Mouse (Mus musculus): ENCODE measurements around the gene Hist1h4h. TPM values are rescaled to one million over a fixed set of nuclear protein-coding genes. Genes with fewer than 3 reads are reported as not detected.
"Not testable (repeated sequence)": the region's sequence is repeated elsewhere in the genome, so short reads cannot be mapped to it uniquely, and the experiment has no call there.

Hist1h4h gene
- total RNA-seq, 4 experiments from 2014 or later: 231 to 254 (median 246) TPM

DNA sequence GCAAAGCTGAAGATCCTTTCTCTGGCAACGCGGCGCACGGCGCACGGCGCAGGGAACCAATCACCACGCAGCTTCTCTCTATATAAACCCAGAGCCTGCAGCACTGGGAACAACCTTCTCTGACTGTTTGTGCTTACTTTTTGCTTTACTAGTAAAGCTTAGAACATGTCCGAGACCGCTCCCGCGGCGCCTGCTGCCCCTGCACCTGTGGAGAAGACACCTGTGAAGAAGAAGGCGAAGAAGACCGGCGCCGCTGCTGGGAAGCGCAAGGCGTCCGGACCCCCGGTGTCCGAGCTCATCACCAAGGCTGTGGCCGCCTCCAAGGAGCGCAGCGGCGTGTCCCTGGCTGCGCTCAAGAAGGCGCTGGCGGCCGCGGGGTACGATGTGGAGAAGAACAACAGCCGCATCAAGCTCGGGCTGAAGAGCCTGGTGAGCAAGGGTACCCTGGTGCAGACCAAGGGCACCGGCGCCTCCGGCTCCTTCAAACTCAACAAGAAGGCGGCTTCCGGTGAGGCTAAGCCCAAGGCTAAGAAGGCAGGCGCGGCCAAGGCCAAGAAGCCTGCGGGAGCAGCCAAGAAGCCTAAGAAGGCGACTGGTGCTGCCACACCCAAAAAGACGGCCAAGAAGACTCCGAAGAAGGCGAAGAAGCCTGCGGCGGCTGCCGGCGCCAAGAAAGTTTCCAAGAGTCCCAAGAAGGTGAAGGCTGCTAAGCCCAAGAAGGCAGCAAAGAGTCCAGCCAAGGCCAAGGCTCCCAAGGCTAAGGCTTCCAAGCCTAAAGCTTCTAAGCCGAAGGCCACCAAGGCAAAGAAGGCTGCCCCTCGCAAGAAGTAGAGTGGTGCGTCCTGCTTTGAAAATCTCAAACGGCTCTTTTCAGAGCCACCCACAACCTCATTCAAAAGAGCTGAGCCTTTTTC, 24.3 kb downstream of the Hist1h4h start:
- peak; percentile 75 for DNase-seq (ENCODE audit: low spot score)

DNA sequence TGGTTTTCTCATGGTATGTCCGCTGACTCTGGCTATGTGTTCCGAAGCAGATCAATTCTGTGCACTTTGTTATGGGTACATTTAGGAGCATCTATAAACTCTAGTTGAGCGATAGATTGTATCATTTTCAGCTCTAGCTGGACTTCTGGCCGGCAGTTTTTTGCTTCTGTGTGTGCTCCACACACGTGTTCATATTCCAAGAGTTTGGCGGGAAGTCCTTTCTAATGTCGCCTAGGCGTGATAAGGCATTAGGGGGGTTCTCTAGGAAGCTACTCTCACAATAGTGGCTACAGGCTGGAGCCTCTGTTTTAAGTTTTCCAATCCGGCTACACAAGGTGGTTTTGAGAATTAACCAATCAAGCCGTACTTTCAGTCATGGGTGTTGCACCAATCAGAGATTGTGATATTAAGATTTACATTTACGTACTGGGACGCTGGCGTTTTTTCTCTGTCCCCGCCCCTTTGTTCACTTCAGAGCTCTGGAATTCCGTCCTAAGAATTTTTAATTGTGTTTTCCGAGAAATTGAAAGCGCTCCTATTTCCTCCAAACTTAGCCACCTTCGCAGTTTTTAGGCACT, 25.1 kb downstream of the Hist1h4h start:
- peak; percentile 89 for DNase-seq (ENCODE audit: low spot score)

- no peak for DNase-seq (ENCODE audit: low spot score)
Observed at GRCm38 (mm10) chr13:23556906-23557305, 26.1 kb downstream of the Hist1h4h start.

GRCm38 (mm10) chr13:23560699-23561098, 29.8 kb downstream of the Hist1h4h start:
- DNase-seq (ENCODE audit: low spot score): not testable (repeated sequence)

- not testable (repeated sequence) for DNase-seq (ENCODE audit: low spot score)
Observed at GRCm38 (mm10) chr13:23561531-23561882, 30.7 kb downstream of the Hist1h4h start.

GRCm38 (mm10) chr13:23561883-23562659, 31.2 kb downstream of the Hist1h4h start, which contains the start of gene Hist1h3e:
Gene Hist1h3e, minus strand, starts transcription at chr13:23562369.
- peak; percentile 95 for DNase-seq (ENCODE audit: low spot score)

- DNase-seq (ENCODE audit: low spot score): no peak
Observed at GRCm38 (mm10) chr13:23562699-23563462, 32.0 kb downstream of the Hist1h4h start.

GRCm38 (mm10) chr13:23564482-23564881, 33.6 kb downstream of the Hist1h4h start:
- DNase-seq (ENCODE audit: low spot score): no peak

GRCm38 (mm10) chr13:23570261-23571021, 39.6 kb downstream of the Hist1h4h start:
- DNase-seq (ENCODE audit: low spot score): not testable (repeated sequence)

- peak; percentile 93 for DNase-seq (ENCODE audit: low spot score)
Observed at GRCm38 (mm10) chr13:23571022-23571503, 40.2 kb downstream of the Hist1h4h start, which contains the start of the genes Hist1h2ae and Hist1h2bg. Gene Hist1h2ae, minus strand, starts transcription at chr13:23571220. Gene Hist1h2bg, plus strand, starts transcription at chr13:23571396.

DNA sequence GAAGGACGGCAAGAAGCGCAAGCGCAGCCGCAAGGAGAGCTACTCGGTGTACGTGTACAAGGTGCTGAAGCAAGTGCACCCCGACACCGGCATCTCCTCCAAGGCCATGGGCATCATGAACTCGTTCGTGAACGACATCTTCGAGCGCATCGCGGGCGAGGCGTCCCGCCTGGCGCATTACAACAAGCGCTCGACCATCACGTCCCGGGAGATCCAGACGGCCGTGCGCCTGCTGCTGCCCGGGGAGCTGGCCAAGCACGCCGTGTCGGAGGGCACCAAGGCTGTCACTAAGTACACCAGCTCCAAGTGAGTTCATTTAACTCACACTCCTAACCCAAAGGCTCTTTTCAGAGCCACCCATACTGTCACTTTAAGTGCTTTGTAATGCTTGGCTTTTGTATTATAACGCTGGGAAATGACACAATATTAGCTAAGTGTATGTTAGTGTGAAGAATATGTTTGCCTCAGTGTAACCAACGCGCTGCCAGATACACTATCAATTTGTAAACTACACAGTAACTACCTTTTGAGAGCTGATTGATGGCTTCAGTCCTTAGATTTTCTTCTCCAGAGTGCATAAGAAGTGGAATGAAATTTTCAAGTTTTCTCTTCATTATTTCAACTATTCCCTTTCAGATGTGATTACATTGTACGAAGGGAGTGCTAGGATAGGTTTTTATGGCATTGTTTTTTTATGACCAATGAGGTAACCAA, 40.8 kb downstream of the Hist1h4h start:
- not testable (repeated sequence) for DNase-seq (ENCODE audit: low spot score)

DNA sequence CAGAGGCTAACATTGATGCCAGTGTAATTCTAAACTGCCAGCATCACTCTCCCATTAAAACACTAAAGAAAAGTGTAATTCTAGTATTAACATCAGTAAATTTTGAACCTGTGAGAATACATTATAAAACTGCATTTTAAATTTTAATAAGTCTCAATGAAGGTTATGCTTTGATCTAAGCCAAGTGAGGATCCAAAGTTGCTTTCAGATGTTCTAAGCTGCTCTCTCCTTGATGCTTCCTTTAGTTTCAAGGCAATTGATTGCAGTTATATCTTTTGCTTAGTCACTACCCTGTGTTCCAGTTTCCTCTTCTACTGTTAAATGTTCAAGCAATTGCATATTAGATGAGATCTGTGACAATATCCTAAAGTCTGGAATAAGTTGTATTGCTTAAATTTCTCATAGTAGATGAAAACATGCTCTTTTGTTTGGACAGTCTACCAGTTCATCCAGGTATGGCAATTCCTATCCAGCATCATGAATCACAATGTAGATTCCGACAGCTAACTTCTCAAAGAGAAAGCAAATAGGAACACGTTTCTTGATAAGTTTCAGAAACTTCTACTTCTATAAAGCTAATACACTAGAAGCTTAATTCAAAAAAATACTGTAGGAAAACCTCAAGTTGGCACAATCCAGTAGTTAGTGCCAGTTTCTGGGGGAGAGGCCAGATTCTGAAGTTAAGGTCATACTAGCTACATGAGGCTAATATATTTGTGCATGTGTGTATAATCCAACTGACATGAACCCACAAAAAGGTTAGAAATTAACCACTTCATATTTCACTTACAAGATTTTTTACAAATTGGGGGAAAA, 41.6 kb downstream of the Hist1h4h start:
- DNase-seq (ENCODE audit: low spot score): no peak

- DNase-seq (ENCODE audit: low spot score): not testable (repeated sequence)
Observed at GRCm38 (mm10) chr13:23573034-23573897, 42.4 kb downstream of the Hist1h4h start.

DNA sequence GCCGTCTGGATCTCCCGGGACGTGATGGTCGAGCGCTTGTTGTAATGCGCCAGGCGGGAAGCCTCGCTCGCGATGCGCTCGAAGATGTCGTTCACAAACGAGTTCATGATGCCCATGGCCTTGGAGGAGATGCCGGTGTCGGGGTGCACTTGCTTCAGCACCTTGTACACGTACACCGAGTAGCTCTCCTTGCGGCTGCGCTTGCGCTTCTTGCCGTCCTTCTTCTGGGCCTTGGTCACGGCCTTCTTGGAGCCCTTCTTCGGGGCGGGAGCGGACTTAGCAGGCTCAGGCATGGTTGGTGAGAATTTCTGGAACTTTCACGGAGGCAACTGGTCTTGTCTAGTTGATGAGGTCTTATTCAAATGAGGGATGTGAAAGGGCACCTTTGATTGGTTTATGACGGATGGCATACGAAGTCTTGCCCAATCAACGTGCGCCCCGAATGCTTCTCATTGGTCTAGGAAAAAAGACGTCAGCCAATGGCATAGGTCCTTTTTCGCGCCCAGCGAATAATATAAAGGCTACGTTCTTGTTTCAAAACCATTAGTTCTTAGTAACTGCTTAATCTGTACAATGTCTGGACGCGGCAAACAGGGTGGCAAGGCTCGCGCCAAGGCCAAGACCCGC, 43.2 kb downstream of the Hist1h4h start, which contains the start of the genes Hist1h2bf and Hist1h2ad:
Gene Hist1h2bf (minus strand): TSS at position 299 of the 627 bp plus-strand sequence.
Gene Hist1h2ad (plus strand): TSS at position 484 of the 627 bp plus-strand sequence.
- peak; percentile 91 for DNase-seq (ENCODE audit: low spot score)

DNA sequence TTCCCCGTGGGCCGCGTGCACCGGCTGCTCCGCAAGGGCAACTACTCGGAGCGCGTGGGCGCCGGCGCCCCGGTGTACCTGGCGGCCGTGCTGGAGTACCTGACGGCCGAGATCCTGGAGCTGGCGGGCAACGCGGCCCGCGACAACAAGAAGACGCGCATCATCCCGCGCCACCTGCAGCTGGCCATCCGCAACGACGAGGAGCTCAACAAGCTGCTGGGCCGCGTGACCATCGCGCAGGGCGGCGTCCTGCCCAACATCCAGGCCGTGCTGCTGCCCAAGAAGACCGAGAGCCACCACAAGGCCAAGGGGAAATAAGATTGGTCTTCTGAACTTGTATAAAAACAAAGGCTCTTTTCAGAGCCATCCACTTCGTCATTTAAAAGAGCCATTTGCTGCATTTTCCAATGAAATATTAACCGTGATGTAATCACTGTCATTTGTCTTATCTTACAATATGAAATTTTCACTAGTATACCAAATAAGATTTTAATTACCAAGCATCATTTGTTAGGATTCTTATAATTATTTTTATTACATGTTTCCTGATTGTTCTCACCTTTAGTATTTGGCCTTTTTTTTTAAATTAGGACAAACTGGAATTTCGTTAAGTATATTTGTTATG, 43.8 kb downstream of the Hist1h4h start:
- DNase-seq (ENCODE audit: low spot score): not testable (repeated sequence)

- DNase-seq (ENCODE audit: low spot score): peak; percentile 75
Observed at GRCm38 (mm10) chr13:23575271-23575851, 44.5 kb downstream of the Hist1h4h start, which contains the start of gene Hist1h3d. Gene Hist1h3d, plus strand, starts transcription at chr13:23575763.

All from heart, adult 8-10 months (tissue).